Mouse (Mus musculus) B cell, adult (primary cell): ENCODE measurements around the gene Rars2. TPM values are rescaled to one million over a fixed set of nuclear protein-coding genes. Genes with fewer than 3 reads are reported as not detected.

Source experiments
- total RNA-seq: library from RNA; stranded (reverse); gene quantifications from 4 replicates; pipeline ENCODE4 v1.2.4, GENCODE M21; 2023; ENCODE audit not compliant: inconsistent age

The Rars2 gene
- 20.1 to 33.5 TPM (median 25.8 TPM) in 4 replicates for total RNA-seq

GRCm38 (mm10) chr4:34614630-34615094 lies at the start of gene Rars2, which contains the start of gene Orc3:
TSS of gene Rars2 (plus strand) at chr4:34614957.
TSS of gene Orc3 (minus strand) at chr4:34614944.

GRCm38 (mm10) chr4:34686874-34687567 lies 72.3 kb downstream of the Rars2 start, which contains the start of gene Slc35a1:
TSS of gene Slc35a1 (minus strand) at chr4:34687438.

Other genes starting within 250 kb of the Rars2 start
- gene Akirin2, start 64.0 kb upstream of the Rars2 start, total RNA-seq, result 55.0 to 66.8 TPM (median 61.4 TPM) in 4 replicates
- 88.7 to 95.9 TPM (median 95.0 TPM) in 4 replicates for gene Orc3, start within 50 bp of the Rars2 start, total RNA-seq
- gene Slc35a1, start 72.5 kb downstream of the Rars2 start, total RNA-seq, result 15.3 to 20.1 TPM (median 16.3 TPM) in 4 replicates
- 0.90 TPM in 1 of 4 replicates, not detected in the others for gene Cfap206, start 115.2 kb downstream of the Rars2 start, total RNA-seq
- not detected in 4 replicates for gene Gm136, start 141.3 kb downstream of the Rars2 start, total RNA-seq
- gene Smim8, start 163.5 kb downstream of the Rars2 start, total RNA-seq, result 10.2 to 18.2 TPM (median 13.0 TPM) in 4 replicates